Mouse (Mus musculus): ENCODE results near the gene Hapln2.

Hapln2 gene

GRCm38 (mm10) chr3:88027434-88028186 is at the start of gene Hapln2:
TSS of gene Hapln2 (minus strand) at chr3:88027583.
- DNase-seq (ENCODE audit: low read depth), result no peak

GRCm38 (mm10) chr3:88074766-88075165 is 47.4 kb upstream of the Hapln2 start:
- DNase-seq (ENCODE audit: low read depth), result no peak

- no peak for DNase-seq (ENCODE audit: low read depth)
Measured at GRCm38 (mm10) chr3:88074351-88074750, 47.0 kb upstream of the Hapln2 start.

GRCm38 (mm10) chr3:88073631-88074030 is 46.2 kb upstream of the Hapln2 start:
- DNase-seq (ENCODE audit: low read depth), result no peak

- peak; percentile 80 for DNase-seq (ENCODE audit: low read depth)
Measured at GRCm38 (mm10) chr3:88071783-88072182, 44.4 kb upstream of the Hapln2 start.

- DNase-seq (ENCODE audit: low read depth), result no peak
Measured at GRCm38 (mm10) chr3:88068386-88068785, 41.0 kb upstream of the Hapln2 start.

- DNase-seq (ENCODE audit: low read depth), result peak; percentile 79
Measured at GRCm38 (mm10) chr3:88057902-88058696, 30.7 kb upstream of the Hapln2 start, which contains the start of gene Naxe. TSS of gene Naxe (minus strand) at chr3:88058495.

- no peak for DNase-seq (ENCODE audit: low read depth)
Measured at GRCm38 (mm10) chr3:88057030-88057429, 29.6 kb upstream of the Hapln2 start.

- no peak for DNase-seq (ENCODE audit: low read depth)
Measured at GRCm38 (mm10) chr3:88049532-88049931, 22.1 kb upstream of the Hapln2 start.

GRCm38 (mm10) chr3:88042661-88043421 is 15.5 kb upstream of the Hapln2 start, which contains the start of gene Gpatch4:
TSS of gene Gpatch4 (plus strand) at chr3:88043108.
- peak; percentile 91 for DNase-seq (ENCODE audit: low read depth)

- no peak for DNase-seq (ENCODE audit: low read depth)
Measured at GRCm38 (mm10) chr3:88035561-88036293, 8.3 kb upstream of the Hapln2 start.

- DNase-seq (ENCODE audit: low read depth), result no peak
Measured at GRCm38 (mm10) chr3:88033506-88033905, 6.1 kb upstream of the Hapln2 start.

GRCm38 (mm10) chr3:88030608-88031395 is 3.4 kb upstream of the Hapln2 start:
- DNase-seq (ENCODE audit: low read depth), result no peak

GRCm38 (mm10) chr3:88026823-88027222 is 560 bp downstream of the Hapln2 start:
- DNase-seq (ENCODE audit: low read depth), result no peak

- DNase-seq (ENCODE audit: low read depth), result no peak
Measured at GRCm38 (mm10) chr3:88023192-88024074, 4.0 kb downstream of the Hapln2 start.

- DNase-seq (ENCODE audit: low read depth), result peak; percentile 69
Measured at GRCm38 (mm10) chr3:88022322-88023191, 4.8 kb downstream of the Hapln2 start.

GRCm38 (mm10) chr3:88010634-88011265 is 16.6 kb downstream of the Hapln2 start:
- peak; percentile 54 for DNase-seq (ENCODE audit: low read depth)

Measured in c-Kit-positive CD71-negative TER-119-negative erythroid progenitor cells, embryonic 14.5 days (primary cell).